Mouse (Mus musculus) stomach, embryonic 16.5 days (tissue): ENCODE measurements at regions not wholly inside any gene's neighbourhood (a gene's known extent, or its start where the extent isn't known, plus 50 kb on each side); places are given as distances from the start of the nearest gene placed in this dataset.
A peak's percentile ranks its signal among the peaks of the same experiment; 100 is the strongest.

Experiments used
- ATAC-seq: fragments of 200-750 bp; cut with Nextera tagmentation; 2 replicates; pipeline ENCODE4 v1.8.0; 2017; ENCODE audit warnings: moderate number of reproducible peaks, moderate TSS enrichment; ENCODE audit not compliant: insufficient read depth, low FRiP score
- H3K27ac ChIP-seq: fragments of 300-500 bp; sonication (generic); 2 replicates; pipeline ENCODE4 v1.5.1; 2014; ENCODE audit warnings: low read length
- H3K27me3 ChIP-seq: fragments of 300-500 bp; sonication (generic); 2 replicates; pipeline ENCODE4 v1.6.1; 2014; ENCODE audit warnings: low read length, control low read depth, mixed read lengths; ENCODE audit not compliant: control insufficient read depth, insufficient read depth
- H3K36me3 ChIP-seq: fragments of 300-500 bp; sonication (generic); 2 replicates; pipeline ENCODE4 v1.6.1; 2014; ENCODE audit warnings: low read length; ENCODE audit not compliant: control insufficient read depth, insufficient read depth
- H3K4me1 ChIP-seq: fragments of 300-500 bp; sonication (generic); 2 replicates; pipeline ENCODE4 v1.6.1; 2014; ENCODE audit warnings: low read length, control low read depth, mixed read lengths; ENCODE audit not compliant: control insufficient read depth, insufficient read depth
- H3K4me2 ChIP-seq: fragments of 300-500 bp; sonication (generic); 2 replicates; pipeline ENCODE4 v1.6.1; 2014; ENCODE audit warnings: low read depth, low read length, mixed read lengths
- H3K4me3 ChIP-seq: fragments of 300-500 bp; sonication (generic); replicated peaks from 2 replicates; pipeline ENCODE4 v1.5.1; 2014; ENCODE audit warnings: mild to moderate bottlenecking, low read length
- H3K9ac ChIP-seq: fragments of 300-500 bp; sonication (generic); 2 replicates; pipeline ENCODE4 v1.6.1; 2014; ENCODE audit warnings: low read length
- H3K9me3 ChIP-seq: fragments of 300-500 bp; sonication (generic); replicated peaks from 2 replicates; pipeline ENCODE4 v1.6.1; 2016; ENCODE audit warnings: low read length, control low read depth; ENCODE audit not compliant: control insufficient read depth
- WGBS: fragments of 180-500 bp; shearing (Covaris S2); extraction: QIAGEN DNeasy Blood & Tissue Kit; methylation state at CpG from one replicate; pipeline ENCODE4 v1.1.7; 2014; 5-methylcytosine and 5-hydroxymethylcytosine counted together

DNA sequence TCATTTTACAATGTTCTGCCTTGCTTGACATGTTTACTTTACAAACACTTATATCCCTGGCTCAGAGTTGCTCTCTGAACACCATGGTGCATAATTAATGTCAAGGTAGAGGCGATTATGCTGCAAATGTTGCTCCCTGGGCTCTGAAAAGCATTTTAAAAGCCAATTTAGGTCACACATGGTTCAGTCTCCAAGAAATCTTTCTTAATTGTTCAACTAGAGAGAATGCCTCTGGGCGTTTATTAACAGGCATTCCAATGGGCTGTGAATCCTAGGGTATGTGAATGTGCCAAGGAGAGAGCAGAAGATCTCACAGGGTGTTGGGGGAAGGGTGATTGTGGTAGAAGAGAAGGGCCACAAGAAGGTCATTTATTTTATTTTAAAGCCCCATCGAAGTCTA, 260.7 kb upstream of the Sel1l start:
- no peak overlapping the region for H3K4me3 ChIP-seq
- no peak for ATAC-seq
- WGBS = 55% methylated on average over 3 of the region's 3 CpGs
- H3K36me3 ChIP-seq = no peaks in the 10 kb centered on the region
- no peak overlapping the region for H3K4me2 ChIP-seq
- no peak overlapping the region for H3K27ac ChIP-seq
- H3K27me3 ChIP-seq = no peaks in the 10 kb centered on the region
- H3K4me1 ChIP-seq = no peaks in the 10 kb centered on the region
- no peak overlapping the region for H3K9ac ChIP-seq
- H3K9me3 ChIP-seq = no peaks in the 10 kb centered on the region

DNA sequence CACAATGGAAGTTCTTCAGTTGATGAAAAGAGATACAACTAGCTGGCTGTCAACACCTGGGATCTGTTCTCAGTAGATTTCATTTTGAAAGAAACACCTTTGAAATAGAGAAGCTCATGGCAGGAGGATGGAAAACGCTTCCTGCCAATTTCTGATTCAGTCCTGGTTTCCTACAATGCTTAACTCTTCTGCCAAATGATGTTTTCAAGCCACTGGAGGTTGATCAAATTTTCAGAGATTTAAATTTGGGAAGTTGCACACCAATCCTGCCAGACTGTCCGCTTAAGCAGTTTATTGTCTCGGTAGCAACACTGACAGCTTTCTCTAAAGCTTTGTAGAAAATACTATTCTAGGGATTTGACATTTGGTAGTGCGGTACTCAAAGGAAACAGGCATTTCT, 251.1 kb upstream of the Sel1l start:
- Histone ChIP-seq H3K9me3 (no peaks in the 10 kb centered on the region), H3K4me3 (no peak overlapping the region), H3K36me3 (no peaks in the 10 kb centered on the region), H3K27ac (no peak overlapping the region), H3K4me1 (no peaks in the 10 kb centered on the region), H3K9ac (no peak overlapping the region), H3K4me2 (no peak overlapping the region), H3K27me3 (no peaks in the 10 kb centered on the region)
- ATAC-seq = no peak
- 84% methylated on average over 4 of the region's 4 CpGs for WGBS

DNA sequence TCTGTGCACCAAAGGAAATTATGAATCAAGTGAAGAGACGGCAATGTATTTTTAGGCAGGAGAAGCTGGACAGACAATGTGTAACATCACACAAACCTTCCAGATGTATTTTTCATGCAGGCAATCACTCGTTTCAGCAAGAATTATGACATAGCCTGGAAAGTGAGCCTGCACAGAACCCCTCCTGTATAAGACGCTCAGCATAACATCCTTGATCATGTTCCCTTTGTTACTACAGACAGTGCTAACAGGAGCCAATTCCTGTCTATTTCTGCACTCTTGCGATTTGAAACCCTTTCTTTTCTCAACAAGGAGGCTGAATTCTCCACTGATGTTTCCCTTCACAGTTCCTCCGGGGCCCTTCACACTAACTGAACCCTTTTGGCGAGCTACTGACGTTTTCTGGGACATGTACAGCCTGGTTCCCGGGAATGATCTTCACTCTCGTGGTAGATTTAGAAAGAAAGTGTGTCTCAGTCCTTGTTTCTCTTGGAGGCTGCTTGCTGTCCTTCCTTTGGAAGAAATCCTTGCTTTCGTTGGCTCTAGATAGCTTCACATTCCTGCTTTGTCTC, 243.9 kb upstream of the Sel1l start:
- Histone ChIP-seq H3K27ac (no peak overlapping the region), H3K4me3 (no peak overlapping the region), H3K4me1 (no peaks in the 10 kb centered on the region), H3K27me3 (no peaks in the 10 kb centered on the region), H3K9ac (no peak overlapping the region), H3K9me3 (no peaks in the 10 kb centered on the region), H3K4me2 (no peak overlapping the region), H3K36me3 (no peaks in the 10 kb centered on the region)
- 0 out of 2 replicates have a peak, but pooled peaks have one; percentile 68 for ATAC-seq
- 52% methylated on average over 10 of the region's 10 CpGs for WGBS

DNA sequence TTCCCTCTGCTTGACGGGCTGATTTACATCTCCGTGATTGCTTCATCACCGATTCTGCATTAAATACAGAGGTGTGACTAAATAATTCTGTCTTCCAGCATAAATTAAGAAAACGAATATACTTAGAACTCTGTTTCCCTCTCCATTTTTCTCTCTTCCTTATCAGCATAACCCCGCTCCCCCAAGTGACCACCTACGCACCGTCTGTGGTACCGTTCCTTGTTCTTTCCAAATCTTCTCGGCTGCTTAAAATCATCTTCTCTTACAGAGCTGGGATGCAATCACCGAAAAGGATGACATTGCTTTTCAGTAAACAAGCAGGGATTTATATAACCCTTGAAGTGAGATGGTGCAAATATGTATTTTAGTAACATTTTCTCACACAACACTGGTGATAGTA, 224.3 kb upstream of the Sel1l start:
- Histone ChIP-seq H3K4me3 (no peak overlapping the region), H3K36me3 (no peaks in the 10 kb centered on the region), H3K27ac (no peak overlapping the region), H3K4me1 (no peaks in the 10 kb centered on the region), H3K27me3 (no peaks in the 10 kb centered on the region), H3K9me3 (no peaks in the 10 kb centered on the region), H3K9ac (no peak overlapping the region), H3K4me2 (no peak overlapping the region)
- ATAC-seq = no peak
- WGBS = 83% methylated on average over 10 of the region's 10 CpGs

DNA sequence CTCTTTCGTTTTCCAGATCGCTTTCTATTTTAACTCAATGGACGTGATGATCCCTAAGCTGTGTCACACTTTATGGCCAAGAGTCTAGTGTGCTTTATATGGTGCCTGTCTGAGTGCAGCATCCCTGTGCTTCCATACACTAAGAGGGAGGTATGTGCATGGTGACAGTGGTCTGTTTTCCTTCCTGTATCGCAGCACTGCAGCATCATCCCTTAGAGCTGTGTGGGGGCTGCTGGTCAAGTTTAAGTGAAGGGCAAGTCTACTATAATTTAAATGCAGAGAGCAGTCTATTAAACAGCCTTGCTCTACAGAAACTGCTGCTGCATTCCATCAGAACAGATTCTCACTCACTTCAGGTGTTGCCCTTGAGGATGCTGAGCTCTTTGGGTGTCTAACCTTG, 213.8 kb upstream of the Sel1l start:
- no peaks in the 10 kb centered on the region for H3K36me3 ChIP-seq
- no peak overlapping the region for H3K4me3 ChIP-seq
- H3K27me3 ChIP-seq = no peaks in the 10 kb centered on the region
- H3K9me3 ChIP-seq = no peaks in the 10 kb centered on the region
- no peak overlapping the region for H3K4me2 ChIP-seq
- no peak for ATAC-seq
- no peak overlapping the region for H3K27ac ChIP-seq
- no peaks in the 10 kb centered on the region for H3K4me1 ChIP-seq
- no peak overlapping the region for H3K9ac ChIP-seq
- WGBS = 78% methylated on average over 4 of the region's 4 CpGs

DNA sequence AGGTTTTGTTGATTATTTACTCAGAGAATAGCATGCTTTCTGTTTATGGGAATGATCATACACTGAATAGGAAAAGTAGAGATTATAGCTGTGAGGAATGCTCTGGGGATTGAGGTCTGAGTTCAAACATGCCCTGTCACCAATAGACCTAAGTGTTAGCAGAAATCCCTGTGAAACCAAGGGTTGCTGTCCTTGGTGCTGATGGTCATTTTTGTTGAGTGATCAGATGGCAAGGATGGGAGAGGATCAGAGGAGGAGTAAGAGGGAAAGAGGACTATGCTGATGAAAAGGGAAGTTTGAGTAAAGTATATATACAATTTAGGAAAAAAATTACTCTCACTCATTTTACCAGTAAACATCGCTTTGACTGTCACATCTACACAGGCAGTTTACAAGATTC, 191.5 kb upstream of the Sel1l start:
- WGBS = 69% methylated on average over 1 of the region's 1 CpGs
- ATAC-seq = no peak
- Histone ChIP-seq H3K4me2 (no peak overlapping the region), H3K36me3 (no peaks in the 10 kb centered on the region), H3K27me3 (no peaks in the 10 kb centered on the region), H3K4me1 (no peaks in the 10 kb centered on the region), H3K9ac (no peak overlapping the region), H3K27ac (no peak overlapping the region), H3K4me3 (no peak overlapping the region), H3K9me3 (no peaks in the 10 kb centered on the region)

DNA sequence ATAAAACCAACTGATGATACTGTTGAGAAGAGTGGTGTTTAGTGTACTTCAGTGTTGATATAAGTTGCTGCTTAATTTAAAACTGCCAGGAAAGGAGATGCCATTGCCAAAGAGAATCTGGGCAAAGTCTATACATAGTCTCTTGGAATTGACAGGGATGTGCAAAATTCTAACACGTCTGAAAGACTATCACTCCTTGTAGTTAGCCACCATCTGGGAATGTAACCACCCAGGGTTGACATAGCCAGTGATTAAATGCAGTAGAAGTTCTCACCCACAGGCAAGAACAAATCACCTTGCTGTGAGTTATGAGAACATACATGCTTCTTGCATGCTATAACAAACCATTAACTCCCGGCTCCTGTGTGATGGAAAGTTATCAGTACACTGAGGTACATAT, 180.2 kb upstream of the Sel1l start:
- Histone ChIP-seq H3K9ac (no peak overlapping the region), H3K4me3 (no peak overlapping the region), H3K36me3 (no peaks in the 10 kb centered on the region), H3K4me1 (no peaks in the 10 kb centered on the region), H3K4me2 (no peak overlapping the region), H3K9me3 (no peaks in the 10 kb centered on the region), H3K27me3 (no peaks in the 10 kb centered on the region), H3K27ac (no peak overlapping the region)
- WGBS = 72% methylated on average over 2 of the region's 2 CpGs
- ATAC-seq = no peak

DNA sequence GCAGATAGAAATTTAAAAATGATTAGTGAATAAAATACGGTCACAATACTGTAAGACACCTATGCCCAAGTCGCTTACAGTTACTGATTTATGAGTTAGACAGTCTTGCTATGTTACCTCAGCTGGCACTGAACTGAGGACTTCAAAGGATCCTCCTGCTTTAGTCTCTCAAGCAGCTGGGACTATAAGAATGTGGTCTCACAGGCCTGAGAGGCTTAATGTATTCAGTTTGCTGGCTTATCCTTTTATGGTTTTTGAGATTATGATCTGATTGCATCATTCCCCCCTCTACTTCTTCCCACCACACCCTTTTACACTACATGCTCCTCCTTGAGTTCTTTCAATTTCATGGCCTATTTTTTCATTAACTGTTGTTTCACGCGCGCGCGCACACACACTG, 179.4 kb upstream of the Sel1l start:
- Histone ChIP-seq H3K9me3 (no peaks in the 10 kb centered on the region), H3K4me3 (no peak overlapping the region), H3K9ac (no peak overlapping the region), H3K36me3 (no peaks in the 10 kb centered on the region), H3K27me3 (no peaks in the 10 kb centered on the region), H3K4me2 (no peak overlapping the region), H3K4me1 (no peaks in the 10 kb centered on the region), H3K27ac (no peak overlapping the region)
- 85% methylated on average over 7 of the region's 7 CpGs for WGBS
- ATAC-seq = no peak

DNA sequence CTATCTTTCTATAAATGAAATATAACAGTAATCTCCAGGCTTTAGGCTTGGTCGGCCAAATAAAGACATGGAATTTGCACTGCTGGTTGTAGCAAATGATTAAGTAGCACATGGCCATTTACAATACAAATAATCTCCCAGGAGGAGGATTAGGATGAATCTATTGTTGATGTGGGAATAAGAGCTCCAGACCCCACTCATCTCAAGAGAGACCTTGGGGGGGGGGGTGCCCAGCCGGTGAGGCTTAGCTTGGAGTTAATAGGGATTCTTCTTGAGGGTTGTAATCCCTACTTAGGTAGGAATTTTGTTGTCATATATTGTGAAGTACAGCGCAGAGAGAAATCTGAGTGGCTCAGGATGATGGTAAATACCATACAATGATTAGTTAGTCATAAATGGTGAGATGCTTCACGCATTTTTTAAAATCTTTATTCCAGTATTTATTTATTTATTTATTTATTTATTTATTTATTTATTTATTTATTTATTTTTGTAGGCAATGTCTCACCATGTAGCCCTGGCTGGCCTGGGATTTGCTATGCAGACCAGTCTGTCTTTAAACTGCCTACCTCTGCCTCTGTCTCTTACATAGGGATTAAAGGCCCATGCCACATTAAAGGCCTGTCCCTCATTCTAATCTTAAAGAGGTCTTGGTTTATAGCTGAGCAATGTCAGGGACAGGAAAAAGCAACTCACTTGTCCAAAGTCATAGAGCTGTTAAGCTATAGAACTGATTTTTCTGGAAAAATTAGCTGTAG, 175.7 kb upstream of the Sel1l start:
- H3K9ac ChIP-seq = no peak overlapping the region
- H3K4me1 ChIP-seq = no peaks in the 10 kb centered on the region
- no peak overlapping the region for H3K27ac ChIP-seq
- no peak for ATAC-seq
- H3K4me2 ChIP-seq = no peak overlapping the region
- no peaks in the 10 kb centered on the region for H3K27me3 ChIP-seq
- no peaks in the 10 kb centered on the region for H3K36me3 ChIP-seq
- 73% methylated on average over 4 of the region's 4 CpGs for WGBS
- H3K4me3 ChIP-seq = no peak overlapping the region
- H3K9me3 ChIP-seq = no peaks in the 10 kb centered on the region
